Mouse (Mus musculus) layer of hippocampus, adult 18-20 months (tissue): Measurements from ENCODE around the gene Adck1. TPM values are rescaled to one million over a fixed set of nuclear protein-coding genes. Genes with fewer than 3 reads are reported as not detected.
"Not testable (repeated sequence)": the region's sequence is repeated elsewhere in the genome, so short reads cannot be mapped to it uniquely, and the experiment has no call there.

Experiments used
- DNase-seq, 2 experiments: peaks; one replicate each; pipeline ENCODE4 v3.0.0; 2022; ENCODE audit warnings: low spot score in 2 of 2
- long read RNA-seq: library from polyadenylated mRNA; stranded (forward); transcript quantifications from one replicate; pipeline ENCODE4 v2.0.0, GENCODE M21; 2021
- total RNA-seq, 2 experiments: library from RNA; stranded (reverse); gene quantifications; 2 replicates each; pipeline ENCODE4 v1.2.3; 2021

Adck1 gene
- total RNA-seq = 10 to 100 TPM; 32.3 to 32.8 TPM
- long read RNA-seq, transcript Adck1-204 (11 exons, 2,253 nt) = minor isoform, 10 of 49 reads
- long read RNA-seq, transcript Adck1-202 (11 exons, 2,199 nt) = minor isoform, 9 of 49 reads
- long read RNA-seq, transcript Adck1-201 (11 exons, 2,158 nt) = major isoform, 12 of 49 reads
- long read RNA-seq, partial matches to known transcripts = 1 of 49 reads
- long read RNA-seq, other reads (novel, unspliced or antisense) = 17 of 49 reads

DNA sequence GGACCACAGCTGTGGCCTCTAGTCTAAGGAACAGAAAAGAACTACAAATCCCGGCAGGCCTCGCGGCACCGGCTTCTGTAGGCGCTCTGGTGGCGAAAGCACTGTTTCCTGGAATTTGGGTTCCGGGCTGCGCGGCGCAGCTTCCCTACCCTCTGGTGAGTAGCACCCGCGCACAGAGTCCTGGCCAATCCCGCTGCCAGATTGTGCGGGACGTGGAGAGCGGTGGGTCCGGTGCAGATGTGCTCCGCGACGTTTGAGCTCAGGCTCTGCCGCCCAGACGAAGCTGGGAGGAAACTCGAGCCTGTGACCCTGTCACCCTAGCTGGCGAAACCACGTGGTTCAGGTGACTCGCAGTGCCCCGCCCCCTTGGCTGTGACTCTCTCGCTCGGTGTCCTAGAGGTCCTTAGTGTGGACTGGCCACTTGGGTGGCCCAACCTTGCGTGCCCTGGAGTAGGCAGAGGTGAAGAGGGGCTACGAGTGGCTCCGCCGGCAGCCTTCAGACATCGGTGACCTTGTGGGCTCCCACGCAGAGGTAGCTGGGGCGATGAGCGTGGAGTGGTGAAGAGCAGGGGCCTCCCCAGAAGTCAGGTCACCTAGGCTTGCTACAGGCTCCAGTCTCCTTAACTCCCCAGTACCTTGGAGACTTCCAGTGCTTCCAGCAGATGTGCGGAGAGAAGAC lies at the start of gene Adck1:
Gene Adck1 (plus strand): TSS at position 114 of the 679 bp plus-strand sequence.
- DNase-seq = peak; percentile 91 to 97

DNA sequence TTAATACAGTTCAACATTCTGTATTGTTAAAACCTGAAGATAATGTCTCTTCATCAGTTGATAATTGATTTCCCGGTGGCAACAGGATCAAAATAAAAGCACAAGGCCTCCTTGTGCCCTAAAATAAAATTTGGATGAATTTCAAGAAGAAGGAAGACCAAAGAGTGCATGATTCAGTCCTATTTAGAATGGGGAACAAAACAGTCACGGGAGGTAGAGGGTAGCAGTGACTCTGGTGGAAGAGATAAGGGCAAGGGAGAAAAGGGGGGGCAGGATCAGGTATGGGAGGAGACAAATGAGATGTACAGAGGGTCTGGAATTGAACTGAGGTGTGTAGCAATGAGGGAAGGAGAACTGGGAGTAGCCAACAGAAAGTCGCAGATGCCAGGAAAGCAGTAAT lies 45.8 kb upstream of the Adck1 start:
- no peak for DNase-seq

DNA sequence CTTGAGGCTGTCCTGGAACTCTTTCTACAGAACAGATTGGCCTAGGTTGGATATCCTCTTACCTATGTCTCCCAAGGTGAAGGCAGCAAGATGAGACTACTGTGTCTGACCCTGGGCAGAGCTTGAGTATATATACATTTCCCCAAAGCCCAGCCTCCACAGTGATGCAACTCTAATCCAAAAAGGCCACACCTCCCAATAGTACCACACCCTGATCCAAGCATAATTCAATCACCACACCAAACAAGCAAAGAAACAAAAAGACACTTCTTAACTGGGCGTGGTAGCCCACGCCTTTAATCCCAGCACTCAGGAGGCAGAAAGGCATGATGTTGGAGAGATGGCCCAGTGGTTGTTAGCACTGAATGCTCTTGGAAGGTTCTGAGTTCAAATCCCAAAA lies 36.4 kb upstream of the Adck1 start, which contains the start of gene Gm5039:
Gene Gm5039 (minus strand): TSS at position 101 of the 400 bp plus-strand sequence.
- DNase-seq = not testable (repeated sequence)

DNA sequence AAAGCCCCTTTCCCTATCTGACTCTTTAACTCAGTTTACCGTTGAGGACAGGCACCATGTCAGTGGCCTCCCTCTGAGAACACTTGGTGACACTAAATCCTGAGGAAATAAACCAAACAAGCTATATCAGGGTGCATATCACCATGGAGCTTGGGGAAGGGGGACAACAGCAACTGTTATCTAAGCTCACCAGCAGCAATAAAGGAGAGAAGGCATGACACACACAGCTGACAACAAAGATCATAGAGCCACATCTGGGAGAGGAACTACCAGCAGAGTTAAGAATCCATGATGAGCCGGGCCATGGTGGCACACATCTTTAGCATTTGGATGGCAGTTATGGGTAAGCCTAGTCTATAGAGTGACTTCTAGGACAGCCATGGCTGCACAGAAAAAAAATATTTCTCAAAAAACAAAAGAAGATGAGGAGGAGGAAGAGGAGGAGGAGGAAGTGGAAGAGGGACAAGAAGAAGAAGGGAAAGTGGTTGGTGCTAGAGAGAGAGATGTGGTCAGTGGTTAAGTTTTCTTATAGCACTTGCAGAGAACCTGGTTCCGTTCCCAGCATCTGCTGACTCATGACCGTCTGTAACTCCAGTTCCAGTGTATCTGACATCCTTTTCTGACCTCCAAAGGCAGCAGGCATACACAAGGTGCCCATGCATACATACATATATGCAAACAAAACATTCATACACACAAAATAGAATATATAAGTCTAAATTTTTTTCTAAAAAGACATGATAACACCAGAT lies 23.5 kb upstream of the Adck1 start:
- DNase-seq = not testable (repeated sequence)

DNA sequence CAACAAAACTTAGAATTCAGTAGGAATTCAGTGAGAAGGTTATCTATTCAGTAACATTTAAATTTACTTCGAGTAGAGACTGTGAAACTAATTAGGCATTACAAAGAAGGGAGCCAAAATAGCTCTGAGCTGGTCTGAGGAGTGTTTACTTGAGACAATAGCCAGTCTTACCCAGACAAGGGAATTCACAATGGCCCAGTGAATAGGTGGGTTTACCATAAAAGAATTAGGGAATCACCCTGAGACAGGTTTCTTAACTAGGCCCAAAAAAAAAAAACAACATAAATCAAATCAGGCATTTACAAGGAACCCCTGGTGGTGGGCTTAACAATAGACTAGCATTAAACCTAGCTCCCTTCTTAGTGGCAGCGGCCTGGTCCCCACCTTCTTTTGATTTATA lies 19.1 kb upstream of the Adck1 start:
- not testable (repeated sequence) for DNase-seq

DNA sequence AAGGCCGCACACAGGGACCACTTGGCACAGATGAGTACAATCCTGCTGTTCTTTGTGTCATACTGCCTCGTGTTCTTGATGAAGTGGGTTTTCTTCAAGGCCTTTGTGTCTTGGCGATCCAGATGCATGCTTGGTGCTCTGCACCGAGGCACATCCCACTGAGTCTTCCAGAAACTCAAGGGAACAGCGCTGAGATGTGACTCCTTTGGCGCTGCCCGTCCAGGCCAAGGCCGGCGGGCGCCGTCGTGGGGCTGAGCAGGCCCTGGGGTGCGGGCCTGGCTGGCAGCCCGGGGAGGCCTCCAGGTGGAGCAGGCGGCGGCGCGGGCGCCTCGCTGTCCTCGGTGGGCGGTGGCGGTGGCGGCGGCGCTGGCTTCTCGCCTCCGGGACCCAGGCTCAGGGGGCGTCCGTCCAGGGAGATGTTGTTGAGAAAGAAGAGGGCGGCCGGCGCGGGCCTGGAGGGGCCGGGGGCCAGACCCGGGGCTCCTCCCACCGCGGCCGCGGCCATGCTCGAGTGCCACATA lies 6.1 kb upstream of the Adck1 start:
- DNase-seq = no peak

DNA sequence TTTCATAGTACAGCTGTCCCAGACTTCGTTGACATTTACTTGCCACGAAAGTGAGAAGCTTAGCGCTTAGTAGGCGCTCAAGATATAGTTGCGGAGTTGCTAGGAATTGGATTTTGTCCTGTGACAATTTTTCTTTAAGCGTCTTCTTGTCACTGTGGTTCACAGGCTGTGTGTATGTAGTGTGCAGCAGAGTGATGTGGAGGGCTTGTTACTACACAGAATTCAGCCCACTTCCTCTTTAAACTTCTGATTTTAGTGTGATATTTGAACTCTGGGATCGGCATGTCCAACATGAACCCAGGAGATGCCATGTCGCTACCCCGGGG lies 729 bp downstream of the Adck1 start:
- DNase-seq = no peak

DNA sequence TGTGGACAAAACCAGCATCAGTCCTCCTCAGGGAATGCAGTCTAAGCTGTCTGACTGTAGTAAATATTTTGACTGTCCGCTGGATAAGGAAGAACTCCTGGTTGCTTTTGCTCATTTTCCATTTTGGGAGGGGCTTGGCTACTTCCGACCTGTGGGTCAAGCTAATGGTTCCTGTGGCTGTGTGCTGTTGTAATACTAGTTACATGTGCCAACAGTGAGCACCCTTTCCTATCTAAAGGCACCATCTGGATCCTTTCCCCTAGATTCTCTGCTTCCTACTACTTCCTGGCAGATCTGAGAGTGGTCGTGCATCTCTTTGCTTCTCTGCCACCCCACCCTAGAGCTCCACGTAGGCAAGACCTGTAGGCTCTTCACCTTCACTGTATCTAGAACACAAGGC lies 7.3 kb downstream of the Adck1 start:
- DNase-seq = no peak

DNA sequence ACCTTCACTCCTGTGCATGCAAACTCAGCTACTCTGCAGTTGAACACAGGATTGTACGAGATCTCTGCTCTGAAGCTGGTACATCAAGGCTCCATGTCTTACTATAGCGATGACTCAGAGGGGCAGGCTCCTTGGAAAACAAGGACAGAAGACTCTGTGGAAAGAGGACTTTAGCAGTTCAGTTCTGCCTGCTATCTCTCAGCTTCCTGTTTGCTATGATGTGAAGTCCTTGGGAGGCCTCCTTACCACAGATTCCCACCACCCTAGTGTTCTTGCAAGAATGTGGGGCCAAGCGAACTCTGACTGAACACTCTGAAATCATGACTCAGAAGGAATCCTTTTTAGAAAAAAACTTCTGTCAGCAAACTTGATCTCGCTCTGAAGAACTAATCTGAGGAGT lies 8.3 kb downstream of the Adck1 start:
- DNase-seq = no peak

DNA sequence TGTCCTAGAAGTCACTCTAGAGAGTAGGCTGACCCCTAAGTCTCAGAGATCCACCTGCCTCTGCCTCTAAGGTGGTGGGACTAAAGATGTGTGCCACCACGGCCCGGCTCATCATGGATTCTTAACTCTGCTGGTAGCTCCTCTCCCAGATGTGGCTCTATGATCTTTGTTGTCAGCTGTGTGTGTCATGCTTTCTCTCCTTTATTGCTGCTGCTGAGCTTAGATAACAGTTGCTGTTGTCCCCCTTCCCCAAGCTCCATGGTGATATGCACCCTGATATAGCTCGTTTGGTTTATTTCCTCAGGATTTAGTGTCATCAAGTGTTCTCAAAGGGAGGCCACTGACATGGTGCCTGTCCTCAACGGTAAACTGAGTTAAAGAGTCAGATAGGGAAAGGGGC lies 9.3 kb downstream of the Adck1 start:
- DNase-seq = not testable (repeated sequence)

DNA sequence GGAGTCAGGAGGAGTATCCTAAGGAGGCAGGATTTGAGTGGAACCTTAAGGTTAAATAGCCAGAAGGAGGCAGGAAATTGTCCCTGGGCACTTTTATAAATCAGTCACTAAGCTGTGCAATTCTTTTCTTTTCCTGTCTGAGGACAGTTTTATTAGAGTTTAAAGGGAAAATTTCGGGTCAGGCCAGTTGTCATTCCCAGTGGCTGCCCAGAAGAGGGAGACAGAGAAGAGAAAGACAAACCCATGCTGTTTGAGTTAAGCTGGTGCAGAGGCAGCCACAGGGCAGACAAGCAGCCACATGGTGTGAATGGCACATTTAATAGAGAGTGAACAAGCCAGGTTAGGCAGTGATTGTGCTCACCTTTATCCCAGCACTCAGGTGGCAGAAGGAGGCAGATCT lies 10.0 kb downstream of the Adck1 start:
- not testable (repeated sequence) for DNase-seq

DNA sequence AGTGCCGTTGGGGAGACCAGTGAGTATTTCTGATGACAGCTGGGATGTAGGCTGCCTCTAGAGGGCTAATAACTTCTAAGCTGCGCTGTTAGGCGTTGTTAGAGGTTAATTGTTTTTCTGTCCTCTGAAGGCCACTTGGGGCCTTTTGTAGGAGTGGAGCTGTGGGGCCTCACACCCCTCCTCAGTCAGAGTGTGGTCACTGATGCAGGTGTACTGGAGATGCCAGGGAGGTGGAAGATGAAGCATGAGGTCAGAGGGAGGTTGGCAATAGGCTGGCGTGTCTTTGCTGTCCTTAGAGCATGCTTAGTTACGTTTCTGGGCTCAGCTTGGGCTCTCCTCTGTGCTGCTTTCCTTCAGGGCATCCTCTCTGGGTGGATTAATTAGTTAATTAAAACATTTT lies 11.7 kb downstream of the Adck1 start:
- no peak for DNase-seq

DNA sequence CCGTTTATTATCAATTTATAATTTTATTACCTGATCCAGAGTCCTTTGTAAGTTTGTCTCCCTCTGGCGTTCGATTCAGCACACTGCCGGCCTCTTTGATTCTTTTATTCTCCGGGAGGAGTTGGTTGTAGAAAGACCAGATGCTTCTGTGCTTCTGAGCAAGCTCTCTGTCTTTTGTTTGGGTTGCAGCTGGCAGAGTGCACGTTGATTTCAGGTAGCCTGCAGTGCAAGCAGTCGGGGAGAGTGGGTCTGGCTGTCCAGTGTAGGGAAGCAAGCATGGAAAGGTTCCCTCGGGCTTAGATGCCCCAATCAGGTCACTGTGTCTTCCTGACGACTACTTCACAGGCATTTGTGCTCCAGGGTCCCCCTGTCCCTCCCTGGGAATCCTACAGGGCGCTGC lies 16.5 kb downstream of the Adck1 start:
- peak in 1 of 2 experiments; percentile 75 for DNase-seq

DNA sequence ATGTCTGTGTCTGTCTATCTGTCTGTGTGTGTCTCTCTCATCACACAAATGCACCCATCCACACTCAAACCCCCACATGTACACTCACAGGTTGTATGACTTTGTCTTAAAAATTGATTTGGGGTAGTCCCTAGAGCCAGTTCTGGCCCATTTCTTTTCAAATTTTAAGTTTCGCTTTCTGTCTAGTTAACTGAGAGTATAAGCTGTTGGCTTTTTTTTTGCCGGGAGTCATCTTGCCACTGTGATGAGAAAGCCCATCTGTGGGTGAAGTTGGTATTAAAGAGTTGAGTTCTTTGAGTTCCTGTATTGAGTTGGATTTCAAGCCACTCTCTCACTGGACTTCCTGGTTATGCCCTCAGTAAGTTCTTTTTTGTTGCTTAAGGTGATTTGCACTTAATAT lies 17.9 kb downstream of the Adck1 start:
- DNase-seq = no peak

DNA sequence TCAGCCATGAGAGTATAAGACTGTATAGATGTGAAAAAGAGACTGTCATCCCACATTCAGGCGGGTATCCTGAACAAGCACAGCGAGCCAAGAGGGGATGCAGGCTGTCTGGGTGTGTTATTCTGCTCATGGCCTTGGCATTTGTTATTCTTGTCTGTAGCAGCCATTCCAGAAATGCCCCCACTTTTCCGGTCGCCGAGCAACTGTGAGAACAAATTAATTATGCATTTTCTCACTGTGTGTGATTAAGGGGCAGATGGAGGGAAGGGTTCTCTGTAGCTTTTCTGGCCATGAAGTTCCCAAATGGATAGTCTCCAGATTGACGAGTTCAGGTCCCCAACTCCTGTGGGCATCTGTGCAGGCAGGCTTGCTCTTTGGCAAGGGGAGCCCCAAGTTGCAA lies 28.5 kb downstream of the Adck1 start:
- DNase-seq = peak; percentile 70 to 89

DNA sequence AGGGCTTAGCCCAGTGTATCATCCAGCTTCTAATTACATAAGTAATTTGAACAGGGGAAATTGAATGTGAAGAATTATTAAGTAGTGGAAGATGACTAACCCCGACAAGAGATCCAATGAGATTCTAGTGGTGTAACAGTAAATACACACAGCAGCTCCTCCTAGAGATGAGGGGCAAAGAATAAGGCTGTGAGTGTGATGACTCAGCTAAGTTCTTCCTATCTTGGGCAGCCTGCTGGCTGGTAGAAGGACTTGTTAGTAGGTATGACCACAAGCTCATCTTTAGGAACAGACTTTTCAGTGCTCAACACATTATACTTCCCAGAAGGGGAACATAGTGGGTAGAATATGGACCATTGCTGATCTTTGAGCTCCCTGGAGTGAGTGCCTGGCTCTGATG lies 38.3 kb downstream of the Adck1 start:
- no peak for DNase-seq

DNA sequence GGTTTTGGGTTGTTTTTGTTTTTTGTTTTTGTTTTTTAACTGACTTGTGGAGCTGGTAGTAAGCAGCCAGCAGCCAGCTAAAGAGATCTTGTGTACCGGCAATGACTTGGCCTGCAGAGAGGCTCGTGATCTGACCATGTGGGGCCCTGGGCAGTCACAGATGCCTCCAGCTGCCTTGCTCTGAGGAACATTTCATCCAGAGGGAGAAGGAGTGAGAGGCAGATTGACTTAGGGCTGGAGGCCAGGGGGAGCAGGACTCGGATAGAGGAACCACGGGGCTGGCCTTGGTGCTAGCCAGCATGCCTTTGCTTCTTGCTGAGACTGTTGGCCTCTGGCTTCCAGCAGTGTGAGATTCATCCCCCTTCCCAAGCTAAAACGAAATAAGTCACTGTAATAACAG lies 43.2 kb downstream of the Adck1 start:
- no peak for DNase-seq

DNA sequence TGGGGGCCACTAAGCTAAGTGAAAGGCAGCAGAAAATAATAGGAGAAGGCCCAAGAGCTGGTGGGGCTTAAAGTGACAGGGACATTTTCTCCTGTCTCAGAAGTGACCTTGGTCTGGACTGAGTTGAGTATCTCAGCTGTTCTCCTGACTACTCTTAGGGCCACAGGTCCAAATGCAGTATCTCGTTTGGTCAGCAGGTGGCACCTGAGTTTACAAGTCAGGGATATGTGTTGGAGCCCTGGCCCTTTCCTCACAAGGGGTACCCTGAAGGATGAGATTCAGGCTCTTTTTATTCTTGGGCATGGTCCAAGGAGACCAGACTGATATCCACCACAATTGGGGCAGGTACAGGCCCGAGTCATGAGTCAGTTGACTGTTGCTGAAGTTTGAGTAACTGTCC lies 44.8 kb downstream of the Adck1 start:
- DNase-seq = peak; percentile 41 to 88

DNA sequence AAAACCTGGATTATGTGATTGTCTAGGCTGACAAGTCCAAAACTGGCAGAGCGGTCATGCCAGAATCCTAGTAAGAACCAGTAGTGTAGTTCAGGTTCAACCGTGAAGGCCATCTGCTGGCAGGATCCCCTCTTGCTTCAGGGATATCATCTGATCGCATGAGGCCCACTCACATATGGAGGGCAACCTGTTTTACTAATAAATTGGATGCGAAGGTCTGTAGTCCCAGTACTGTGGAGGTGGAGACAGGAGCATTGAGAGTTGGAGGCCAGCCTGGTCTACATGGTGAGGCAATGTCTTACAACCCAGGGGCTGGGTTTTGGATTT lies 47.6 kb downstream of the Adck1 start:
- DNase-seq = peak; percentile 45 to 78

DNA sequence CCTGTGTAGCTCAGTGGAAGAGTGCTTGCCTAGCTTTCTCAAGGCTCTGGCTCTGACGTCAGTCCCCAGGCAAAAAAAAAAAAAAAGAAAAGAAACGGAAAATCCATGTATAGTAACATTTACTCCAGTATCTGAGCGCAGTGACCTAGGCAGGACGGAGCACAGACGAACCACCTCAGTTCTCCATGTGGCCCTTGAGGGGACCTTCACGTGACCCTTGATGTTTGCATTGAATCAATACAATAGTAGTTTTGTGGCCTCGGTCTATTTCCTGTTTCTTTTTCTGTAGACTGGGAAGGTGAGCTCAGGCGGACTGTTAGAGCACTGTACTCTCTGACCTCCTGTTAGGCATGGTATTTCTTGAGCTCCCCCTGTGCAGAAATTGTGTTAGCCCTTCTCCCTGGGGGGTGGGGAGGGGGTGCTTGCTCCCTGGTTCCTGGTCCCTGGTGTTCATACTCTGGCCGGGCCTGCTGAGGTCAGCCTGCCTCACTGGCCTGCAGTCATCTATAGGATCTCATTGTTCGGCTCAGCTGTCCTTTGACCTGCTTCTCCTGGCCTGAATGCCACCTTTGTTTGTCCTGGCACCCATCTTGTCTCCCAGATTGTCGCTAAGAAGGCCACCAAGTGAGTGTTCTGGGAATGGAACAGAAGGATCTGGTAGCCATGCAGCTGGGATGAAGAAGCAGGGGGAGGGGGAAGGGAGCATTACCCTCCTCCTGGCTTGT lies 48.1 kb downstream of the Adck1 start:
- no peak for DNase-seq

DNA sequence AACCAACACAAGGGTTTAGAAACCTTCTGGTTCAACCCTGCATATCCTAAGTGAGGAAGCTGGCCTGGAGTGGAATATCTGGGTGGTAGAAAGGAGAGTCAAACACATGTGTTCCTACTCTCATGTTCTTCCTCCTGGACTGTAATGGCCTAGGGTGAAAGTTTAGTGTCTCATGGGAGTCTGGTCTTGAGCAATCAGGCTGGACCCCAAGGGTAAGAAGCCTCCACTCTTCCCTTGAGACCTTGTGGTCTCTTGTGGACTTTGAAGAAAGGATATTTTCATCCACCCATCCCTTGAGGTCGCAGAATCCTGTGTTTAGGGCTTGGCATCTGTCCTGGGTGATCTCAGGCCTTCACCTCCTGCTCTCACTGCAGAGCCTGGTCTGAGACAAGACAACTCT lies 52.9 kb downstream of the Adck1 start:
- DNase-seq = no peak
